Mouse (Mus musculus) gastrocnemius, postnatal 36 days (tissue): ENCODE measurements around the gene Olfr171. TPM values are rescaled to one million over a fixed set of nuclear protein-coding genes. Genes with fewer than 3 reads are reported as not detected.
"Not testable (repeated sequence)": the region's sequence is repeated elsewhere in the genome, so short reads cannot be mapped to it uniquely, and the experiment has no call there.

Experiments
- DNase-seq, 2 experiments: peaks; one replicate each; pipeline ENCODE4 v3.0.0; 2022
- intact Hi-C: fragments of 180-260 bp; cut with DNase I; formaldehyde crosslinking; loops from one replicate; pipeline ENCODE4 v1.15.1; 2025
- long read RNA-seq, 2 experiments: library from polyadenylated mRNA; stranded (forward); transcript quantifications; one replicate each; pipeline ENCODE4 v2.0.0; 2021
- total RNA-seq, 2 experiments: library from RNA; stranded (reverse); gene quantifications; 2 replicates each; pipeline ENCODE4 v1.2.3; 2021

Olfr171 gene
- total RNA-seq = not detected
- long read RNA-seq, experiment 1 = 0 reads
- long read RNA-seq, experiment 2 = 0 reads

- intact Hi-C loops = no loop called here
- no peak for DNase-seq
Observed at GRCm38 (mm10) chr16:19629816-19630215, at the start of gene Olfr171. TSS of gene Olfr171 (minus strand) at chr16:19629916.

- intact Hi-C loops = no loop called here
- DNase-seq = no peak
Observed at GRCm38 (mm10) chr16:19670768-19671357, 41.1 kb upstream of the Olfr171 start.

DNA sequence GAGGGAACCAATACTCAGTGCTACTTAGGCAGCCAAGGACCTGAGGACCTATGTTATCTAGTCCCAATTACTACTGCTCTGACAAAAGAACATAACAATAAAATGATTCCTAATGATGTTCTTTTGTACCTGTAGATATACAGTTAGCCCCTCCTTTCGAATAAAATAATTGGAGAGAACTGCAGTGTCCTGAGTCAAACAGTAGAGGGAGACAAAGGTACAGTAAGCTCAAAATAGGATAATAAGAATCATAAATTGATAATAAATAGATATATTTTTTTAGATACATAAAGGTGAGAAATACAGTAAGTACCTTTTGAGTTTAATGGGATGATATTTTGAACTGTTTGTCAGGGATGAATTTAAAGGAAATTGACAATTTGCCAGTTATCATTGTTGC lies 36.6 kb upstream of the Olfr171 start:
- DNase-seq = no peak
- intact Hi-C loops = no loop called here

DNA sequence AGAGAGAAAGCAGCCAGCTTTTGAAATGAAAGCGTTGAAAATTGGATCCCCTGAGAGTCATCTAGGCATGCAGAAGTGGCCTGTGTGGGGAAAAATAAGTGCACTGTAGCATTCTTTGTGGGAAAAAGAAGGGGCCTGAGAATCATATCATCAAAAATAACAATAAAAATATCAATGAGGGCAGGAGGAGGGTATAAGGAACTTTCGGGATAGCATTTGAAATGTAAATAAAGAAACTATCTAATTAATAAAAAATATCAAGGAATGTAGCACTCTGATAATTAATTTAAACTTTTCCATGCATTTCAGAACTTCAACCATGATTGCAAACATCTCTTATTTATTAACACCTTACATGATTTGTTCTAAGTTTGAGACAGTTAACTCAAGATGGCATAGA lies 17.9 kb downstream of the Olfr171 start, which contains the start of gene Olfr170:
TSS of gene Olfr170 (minus strand) at position 101 of the 400 bp plus-strand sequence.
- intact Hi-C loops, DNase-seq: not testable (repeated sequence)

- no peak for DNase-seq
- intact Hi-C loops = no loop called here
Observed at GRCm38 (mm10) chr16:19603166-19603565, 26.6 kb downstream of the Olfr171 start.

Other genes starting within 250 kb of the Olfr171 start
- gene Olfr165, start 206.8 kb downstream of the Olfr171 start, total RNA-seq = not detected
- not detected for gene Olfr166, start 146.2 kb downstream of the Olfr171 start, total RNA-seq
- gene Olfr167, start 107.7 kb downstream of the Olfr171 start, total RNA-seq = not detected
- not detected for gene Olfr168, start 94.4 kb downstream of the Olfr171 start, total RNA-seq
- gene Olfr169, start 58.1 kb downstream of the Olfr171 start, total RNA-seq = not detected
- gene Olfr170, start 18.0 kb downstream of the Olfr171 start, total RNA-seq = not detected
- not detected for gene Lamp3, start 76.5 kb upstream of the Olfr171 start, total RNA-seq
- under 1 TPM; 0.10 to 0.57 TPM for gene B3gnt5, start 130.3 kb upstream of the Olfr171 start, total RNA-seq